8 mouse cellular contexts compared by ENCODE assay signal in the genomic region with DNA sequence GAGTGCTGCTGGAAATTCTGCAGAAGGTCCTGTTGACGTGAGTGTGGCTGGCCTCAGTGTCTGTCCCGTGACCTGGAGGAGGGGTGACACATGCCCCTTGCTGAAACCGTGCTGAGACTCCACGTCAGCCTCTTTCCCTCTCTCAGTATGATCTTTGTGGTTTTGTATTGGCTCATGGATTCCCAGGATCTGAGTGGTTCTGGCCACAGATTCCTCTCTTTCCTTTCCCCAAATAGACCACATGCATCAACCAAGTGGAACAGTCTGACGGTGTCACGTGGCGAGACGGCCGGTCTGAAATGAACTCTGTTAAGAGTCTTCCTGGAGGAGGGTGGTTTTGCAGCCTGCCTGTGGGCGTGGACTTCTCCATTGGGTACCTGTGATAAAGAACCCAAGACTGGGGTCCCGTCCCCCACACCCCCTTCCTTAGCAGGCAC. TPM values are rescaled to one million over a fixed set of nuclear protein-coding genes. Genes with fewer than 3 reads are reported as not detected.
DNase-seq lines count a peak whose midpoint lies in the region; TF ChIP-seq lines count a peak whose summit lies in the region.
"Had no signal": no experiment of that assay in that cellular context is flagged by ENCODE, and none has a peak within 500 bp of the region (broad histone marks: within the 10 kb centered on the region; RNA-seq: fewer than 3 reads in every experiment).

No protein-coding gene starts in this region.

- H3K79me3 ChIP-seq in C2C12 (ENCODE audit: low read depth), result peaks cover 77% of the 10 kb centered on the region

- H3K4me3 ChIP-seq in C2C12 (ENCODE audit: insufficient read depth, poor library complexity, severe bottlenecking), result no peak overlapping the region
- H3K4me3 ChIP-seq: liver, embryonic 13.5 days had no signal

- peak overlapping the region; percentile 22 for H3ac ChIP-seq in C2C12 (ENCODE audit: control insufficient read depth, insufficient read length, low read depth)

- peaks cover 30% of the 10 kb centered on the region for H3K36me3 ChIP-seq in C2C12 (ENCODE audit: control insufficient read depth, insufficient read depth)

- H3K27me3 ChIP-seq in C2C12 (ENCODE audit: control insufficient read depth, insufficient read depth, insufficient read length), result no peaks in the 10 kb centered on the region
- H3K27me3 ChIP-seq: liver, embryonic 13.5 days had no signal

- H3K79me2 ChIP-seq in C2C12 (ENCODE audit: control insufficient read depth, insufficient read depth), result peaks cover 95% of the 10 kb centered on the region

- intact Hi-C loops in left cerebral cortex, postnatal 4 days (cut with DNase I), result no loop called here

- TF ChIP-seq CTCF in C2C12 (IDR thresholded peaks at IDR 0.05; ENCODE audit: control insufficient read depth, insufficient read depth, insufficient read length), result no peak

- DNase-seq in MN1 (ENCODE audit: low spot score), result peak; percentile 50
- peak; percentile 84 to 86 for DNase-seq in heart, adult 18-20 months
- peak; percentile 78 to 84 for DNase-seq in kidney, postnatal 36 days
- no peak for DNase-seq in embryo, embryonic 10 days (ENCODE audit: low spot score)
- DNase-seq in T-cell, adult 2 months (ENCODE audit: low spot score), result no peak
- no peak for DNase-seq in left cerebral cortex, postnatal 4 days
- DNase-seq: liver, embryonic 13.5 days had no signal

TF ChIP-seq in C2C12, 6 proteins besides CTCF, POLR2A, EP300 and RAD21:
- TF ChIP-seq USF1 (IDR thresholded peaks at IDR 0.05; ENCODE audit: low read depth) (peak; percentile 95), MAX (IDR thresholded peaks at IDR 0.05) (peak; percentile 88), MYOG (IDR thresholded peaks at IDR 0.05; ENCODE audit: control insufficient read depth, extremely low read depth, insufficient read length) (no peak), FOSL1 (IDR thresholded peaks at IDR 0.05; ENCODE audit: insufficient read depth, low read length, poor library complexity, severe bottlenecking) (no peak), CEBPB (IDR thresholded peaks at IDR 0.05; ENCODE audit: low read depth) (no peak), MYOD1 (IDR thresholded peaks at IDR 0.05; ENCODE audit: control insufficient read depth, insufficient read length, low read depth) (no peak)

RNA-seq across cellular contexts. Expression of gene Capzb, which starts 21.3 kb away (rescaled TPM):
- polyA plus RNA-seq in C2C12 (2012; fragmentation: generic; extraction: Trizol), result 362 TPM
- 100 to 1,000 TPM; 356 to 380 TPM for total RNA-seq in heart, adult 18-20 months (2021)
- total RNA-seq in left cerebral cortex, postnatal 4 days (2021), result 100 to 1,000 TPM; 298 to 302 TPM

Comparison
In these comparisons a context has a peak if more than half of its experiments do, and no peak if none do; other contexts are left out.
1. DNase-seq: peak in MN1 (single experiment), heart, adult 18-20 months (2 of 2) and kidney, postnatal 36 days (2 of 2); none in embryo, embryonic 10 days (single experiment), T-cell, adult 2 months (single experiment) and left cerebral cortex, postnatal 4 days (single experiment).